Mouse (Mus musculus) midbrain, embryonic 14.5 days (tissue): ENCODE measurements at regions not wholly inside any gene's neighbourhood (a gene's known extent, or its start where the extent isn't known, plus 50 kb on each side); places are given as distances from the start of the nearest gene placed in this dataset.
A peak's percentile ranks its signal among the peaks of the same experiment; 100 is the strongest.

ENCODE experiments used
- ATAC-seq: fragments of 200-750 bp; cut with Nextera tagmentation; 2 replicates; pipeline ENCODE4 v1.8.0; 2017; ENCODE audit warnings: moderate number of reproducible peaks, moderate library complexity; ENCODE audit not compliant: low FRiP score, low TSS enrichment
- DNase-seq: peaks from one replicate; pipeline ENCODE4 v3.0.0-alpha.2; 2015
- H3K27ac ChIP-seq: fragments of 300-500 bp; sonication (generic); replicated peaks from 2 replicates; pipeline ENCODE4 v1.5.1; 2014; ENCODE audit warnings: mild to moderate bottlenecking, low read depth, low read length, moderate library complexity
- H3K27me3 ChIP-seq: fragments of 300-500 bp; sonication (generic); 2 replicates; pipeline ENCODE4 v1.6.1; 2014; ENCODE audit warnings: low read length, control low read depth, mixed read lengths; ENCODE audit not compliant: control insufficient read depth, insufficient read depth
- H3K36me3 ChIP-seq: fragments of 300-500 bp; sonication (generic); 2 replicates; pipeline ENCODE4 v1.6.1; 2014; ENCODE audit warnings: low read length, control low read depth; ENCODE audit not compliant: control insufficient read depth, insufficient read depth
- H3K4me1 ChIP-seq: fragments of 300-500 bp; sonication (generic); 2 replicates; pipeline ENCODE4 v1.6.1; 2014; ENCODE audit warnings: mild to moderate bottlenecking, antibody characterized with exemption, low read length, control low read depth; ENCODE audit not compliant: control insufficient read depth, insufficient read depth
- H3K4me2 ChIP-seq: fragments of 300-500 bp; sonication (generic); 2 replicates; pipeline ENCODE4 v1.6.1; 2014; ENCODE audit warnings: mild to moderate bottlenecking, low read length, moderate library complexity
- H3K4me3 ChIP-seq: fragments of 300-500 bp; sonication (generic); replicated peaks from 2 replicates; pipeline ENCODE4 v1.5.1; 2014; ENCODE audit warnings: low read depth, low read length
- H3K9ac ChIP-seq: fragments of 300-500 bp; sonication (generic); replicated peaks from 2 replicates; pipeline ENCODE4 v1.6.1; 2014; ENCODE audit warnings: mild to moderate bottlenecking, low read length, moderate library complexity
- H3K9me3 ChIP-seq: fragments of 300-500 bp; sonication (generic); 2 replicates; pipeline ENCODE4 v1.6.1; 2016; ENCODE audit warnings: low read length, control low read depth, mixed read lengths; ENCODE audit not compliant: control insufficient read depth
- WGBS: fragments of 180-500 bp; shearing (Covaris S2); extraction: QIAGEN DNeasy Blood & Tissue Kit; methylation state at CpG from one replicate; pipeline ENCODE4 v1.1.7; 2014; 5-methylcytosine and 5-hydroxymethylcytosine counted together

GRCm38 (mm10) chr6:15625910-15626564, 94.4 kb upstream of the Mdfic start:
- Histone ChIP-seq H3K4me1 (no peaks in the 10 kb centered on the region), H3K4me2 (no peak overlapping the region), H3K36me3 (no peaks in the 10 kb centered on the region), H3K9ac (no peak overlapping the region), H3K4me3 (no peak overlapping the region), H3K9me3 (no peaks in the 10 kb centered on the region), H3K27ac (no peak overlapping the region), H3K27me3 (no peaks in the 10 kb centered on the region)
- ATAC-seq (no peak), DNase-seq (no peak)
- WGBS = 90% methylated on average over 3 of the region's 3 CpGs

- no peak for ATAC-seq
- DNase-seq = peak; percentile 7
- WGBS = 39% methylated on average over 14 of the region's 14 CpGs
- H3K27ac ChIP-seq = no peak overlapping the region
- no peaks in the 10 kb centered on the region for H3K36me3 ChIP-seq
- no peaks in the 10 kb centered on the region for H3K9me3 ChIP-seq
- no peak overlapping the region for H3K4me2 ChIP-seq
- no peak overlapping the region for H3K4me3 ChIP-seq
- H3K9ac ChIP-seq = no peak overlapping the region
- no peaks in the 10 kb centered on the region for H3K27me3 ChIP-seq
- peaks cover 8% of the 10 kb centered on the region; the same call in 1 of the 2 replicates for H3K4me1 ChIP-seq
Observed at GRCm38 (mm10) chr6:15638548-15638947, 81.9 kb upstream of the Mdfic start.

GRCm38 (mm10) chr6:15639378-15639777, 81.1 kb upstream of the Mdfic start:
- no peak overlapping the region for H3K4me2 ChIP-seq
- H3K4me3 ChIP-seq = no peak overlapping the region
- ATAC-seq = no peak
- WGBS = 5% methylated on average over 4 of the region's 4 CpGs
- H3K4me1 ChIP-seq = peaks cover 8% of the 10 kb centered on the region; the same call in 1 of the 2 replicates
- H3K9ac ChIP-seq = no peak overlapping the region
- H3K9me3 ChIP-seq = no peaks in the 10 kb centered on the region
- DNase-seq = peak; percentile 23
- no peaks in the 10 kb centered on the region for H3K36me3 ChIP-seq
- H3K27ac ChIP-seq = no peak overlapping the region
- no peaks in the 10 kb centered on the region for H3K27me3 ChIP-seq

- no peaks in the 10 kb centered on the region for H3K36me3 ChIP-seq
- no peak overlapping the region for H3K4me3 ChIP-seq
- DNase-seq (no peak), ATAC-seq (no peak)
- 15% methylated on average over 5 of the region's 5 CpGs for WGBS
- H3K4me2 ChIP-seq = no peak overlapping the region
- H3K4me1 ChIP-seq = peaks cover 8% of the 10 kb centered on the region; the same call in 1 of the 2 replicates
- H3K9me3 ChIP-seq = no peaks in the 10 kb centered on the region
- no peak overlapping the region for H3K9ac ChIP-seq
- H3K27ac ChIP-seq = no peak overlapping the region
- no peaks in the 10 kb centered on the region for H3K27me3 ChIP-seq
Observed at GRCm38 (mm10) chr6:15639809-15640479, 80.5 kb upstream of the Mdfic start.

- Histone ChIP-seq H3K36me3 (no peaks in the 10 kb centered on the region), H3K4me1 (peaks cover 7% of the 10 kb centered on the region; the same call in 1 of the 2 replicates), H3K27me3 (no peaks in the 10 kb centered on the region), H3K27ac (no peak overlapping the region), H3K9ac (no peak overlapping the region), H3K9me3 (no peaks in the 10 kb centered on the region), H3K4me3 (no peak overlapping the region), H3K4me2 (no peak overlapping the region)
- no peak for DNase-seq
- ATAC-seq = no peak
Observed at GRCm38 (mm10) chr6:15644311-15644710, 76.2 kb upstream of the Mdfic start.

GRCm38 (mm10) chr6:15647499-15647898, 73.0 kb upstream of the Mdfic start:
- H3K27ac ChIP-seq = no peak overlapping the region
- H3K27me3 ChIP-seq = no peaks in the 10 kb centered on the region
- no peak overlapping the region for H3K9ac ChIP-seq
- DNase-seq = no peak
- H3K36me3 ChIP-seq = no peaks in the 10 kb centered on the region
- H3K9me3 ChIP-seq = no peaks in the 10 kb centered on the region
- no peak overlapping the region for H3K4me3 ChIP-seq
- no peak for ATAC-seq
- WGBS = 97% methylated on average over 2 of the region's 2 CpGs
- no peaks in the 10 kb centered on the region for H3K4me1 ChIP-seq
- H3K4me2 ChIP-seq = no peak overlapping the region
